Mouse (Mus musculus): ENCODE data around the gene Sema6d. TPM values are rescaled to one million over a fixed set of nuclear protein-coding genes. Genes with fewer than 3 reads are reported as not detected.

Sema6d gene
- polyA plus RNA-seq, 1 experiment from 2014 or later, result 24.1 TPM

GRCm38 (mm10) chr2:124371363-124371762, 281.6 kb downstream of the Sema6d start:
- Histone ChIP-seq H3K4me2 (no peak overlapping the region), H3K27me3 (no peaks in the 10 kb centered on the region), H3K4me3 (no peak overlapping the region), H3K27ac (no peak overlapping the region), H3K9me3 (replicated peaks) (no peaks in the 10 kb centered on the region), H3K9ac (no peak overlapping the region), H3K36me3 (ENCODE audit: poor library complexity, severe bottlenecking) (no peaks in the 10 kb centered on the region), H3K4me1 (no peaks in the 10 kb centered on the region)
- 82% methylated on average over 2 of the region's 2 CpGs for WGBS
- ATAC-seq, result no peak

GRCm38 (mm10) chr2:124385053-124385452, 295.3 kb downstream of the Sema6d start:
- Histone ChIP-seq H3K27ac (no peak overlapping the region), H3K9me3 (replicated peaks) (no peaks in the 10 kb centered on the region), H3K9ac (no peak overlapping the region), H3K4me2 (no peak overlapping the region), H3K36me3 (ENCODE audit: poor library complexity, severe bottlenecking) (no peaks in the 10 kb centered on the region), H3K27me3 (no peaks in the 10 kb centered on the region), H3K4me3 (no peak overlapping the region), H3K4me1 (no peaks in the 10 kb centered on the region)
- ATAC-seq, result no peak
- 84% methylated on average over 1 of the region's 1 CpGs for WGBS

GRCm38 (mm10) chr2:124385722-124386121, 296.0 kb downstream of the Sema6d start:
- no peak for ATAC-seq
- 82% methylated on average over 1 of the region's 1 CpGs for WGBS
- Histone ChIP-seq H3K9me3 (replicated peaks) (no peaks in the 10 kb centered on the region), H3K27ac (no peak overlapping the region), H3K36me3 (ENCODE audit: poor library complexity, severe bottlenecking) (no peaks in the 10 kb centered on the region), H3K4me2 (no peak overlapping the region), H3K4me1 (no peaks in the 10 kb centered on the region), H3K4me3 (no peak overlapping the region), H3K27me3 (no peaks in the 10 kb centered on the region), H3K9ac (no peak overlapping the region)

GRCm38 (mm10) chr2:124388269-124388668, 298.5 kb downstream of the Sema6d start:
- no peaks in the 10 kb centered on the region for H3K36me3 ChIP-seq (ENCODE audit: poor library complexity, severe bottlenecking)
- no peaks in the 10 kb centered on the region for H3K9me3 ChIP-seq (replicated peaks)
- H3K27me3 ChIP-seq, result no peaks in the 10 kb centered on the region
- H3K4me2 ChIP-seq, result no peak overlapping the region
- H3K4me1 ChIP-seq, result no peaks in the 10 kb centered on the region
- no peak for ATAC-seq
- WGBS, result 95% methylated on average over 1 of the region's 1 CpGs
- no peak overlapping the region for H3K9ac ChIP-seq
- no peak overlapping the region for H3K4me3 ChIP-seq
- H3K27ac ChIP-seq, result no peak overlapping the region

GRCm38 (mm10) chr2:124396733-124397132, 307.0 kb downstream of the Sema6d start:
- Histone ChIP-seq H3K4me3 (no peak overlapping the region), H3K36me3 (ENCODE audit: poor library complexity, severe bottlenecking) (no peaks in the 10 kb centered on the region), H3K9ac (no peak overlapping the region), H3K4me2 (no peak overlapping the region), H3K9me3 (replicated peaks) (no peaks in the 10 kb centered on the region), H3K27me3 (no peaks in the 10 kb centered on the region), H3K4me1 (no peaks in the 10 kb centered on the region), H3K27ac (no peak overlapping the region)
- 91% methylated on average over 4 of the region's 4 CpGs for WGBS
- ATAC-seq, result no peak

- H3K27ac ChIP-seq, result no peak overlapping the region
- H3K36me3 ChIP-seq (ENCODE audit: poor library complexity, severe bottlenecking), result no peaks in the 10 kb centered on the region
- no peak for ATAC-seq
- H3K4me2 ChIP-seq, result no peak overlapping the region
- no peak overlapping the region for H3K4me3 ChIP-seq
- no peak overlapping the region for H3K9ac ChIP-seq
- H3K27me3 ChIP-seq, result no peaks in the 10 kb centered on the region
- no peaks in the 10 kb centered on the region for H3K9me3 ChIP-seq (replicated peaks)
- 95% methylated on average over 5 of the region's 5 CpGs for WGBS
- no peaks in the 10 kb centered on the region for H3K4me1 ChIP-seq
Observed at GRCm38 (mm10) chr2:124397304-124397703, 307.5 kb downstream of the Sema6d start.

- Histone ChIP-seq H3K9ac (no peak overlapping the region), H3K9me3 (replicated peaks) (no peaks in the 10 kb centered on the region), H3K4me1 (peaks cover 12% of the 10 kb centered on the region), H3K4me3 (no peak overlapping the region), H3K27me3 (no peaks in the 10 kb centered on the region), H3K36me3 (ENCODE audit: poor library complexity, severe bottlenecking) (no peaks in the 10 kb centered on the region), H3K4me2 (no peak overlapping the region), H3K27ac (no peak overlapping the region)
- ATAC-seq, result no peak
- 97% methylated on average over 2 of the region's 2 CpGs for WGBS
Observed at GRCm38 (mm10) chr2:124399611-124400010, 309.8 kb downstream of the Sema6d start.

- Histone ChIP-seq H3K4me3 (no peak overlapping the region), H3K9ac (no peak overlapping the region), H3K9me3 (replicated peaks) (no peaks in the 10 kb centered on the region), H3K36me3 (ENCODE audit: poor library complexity, severe bottlenecking) (no peaks in the 10 kb centered on the region), H3K27ac (no peak overlapping the region), H3K4me1 (peaks cover 22% of the 10 kb centered on the region), H3K27me3 (no peaks in the 10 kb centered on the region), H3K4me2 (no peak overlapping the region)
- no peak for ATAC-seq
- WGBS, result 71% methylated on average over 6 of the region's 6 CpGs
Observed at GRCm38 (mm10) chr2:124401727-124402380, 312.1 kb downstream of the Sema6d start.

- Histone ChIP-seq H3K9me3 (replicated peaks) (no peaks in the 10 kb centered on the region), H3K4me1 (peaks cover 22% of the 10 kb centered on the region), H3K36me3 (ENCODE audit: poor library complexity, severe bottlenecking) (no peaks in the 10 kb centered on the region), H3K27ac (peak overlapping the region; percentile 88; the same call in 1 of the 2 replicates), H3K4me2 (no peak overlapping the region), H3K27me3 (no peaks in the 10 kb centered on the region), H3K9ac (no peak overlapping the region), H3K4me3 (no peak overlapping the region)
- 84% methylated on average over 8 of the region's 8 CpGs for WGBS
- ATAC-seq, result no peak
Observed at GRCm38 (mm10) chr2:124403571-124403970, 313.8 kb downstream of the Sema6d start.

GRCm38 (mm10) chr2:124403981-124404380, 314.2 kb downstream of the Sema6d start:
- Histone ChIP-seq H3K4me3 (no peak overlapping the region), H3K9me3 (replicated peaks) (no peaks in the 10 kb centered on the region), H3K27ac (peak overlapping the region; percentile 88), H3K27me3 (no peaks in the 10 kb centered on the region), H3K36me3 (ENCODE audit: poor library complexity, severe bottlenecking) (no peaks in the 10 kb centered on the region), H3K4me1 (peaks cover 22% of the 10 kb centered on the region), H3K4me2 (no peak overlapping the region), H3K9ac (no peak overlapping the region)
- 41% methylated on average over 6 of the region's 6 CpGs for WGBS
- ATAC-seq, result 0 out of 2 replicates have a peak, but pooled peaks have one; percentile 22

GRCm38 (mm10) chr2:124404631-124405562, 315.1 kb downstream of the Sema6d start:
- no peak overlapping the region for H3K4me3 ChIP-seq
- H3K36me3 ChIP-seq (ENCODE audit: poor library complexity, severe bottlenecking), result no peaks in the 10 kb centered on the region
- H3K4me2 ChIP-seq, result no peak overlapping the region
- ATAC-seq, result peak; percentile 78
- no peaks in the 10 kb centered on the region for H3K27me3 ChIP-seq
- no peaks in the 10 kb centered on the region for H3K9me3 ChIP-seq (replicated peaks)
- H3K27ac ChIP-seq, result peak overlapping the region; percentile 88
- peaks cover 22% of the 10 kb centered on the region for H3K4me1 ChIP-seq
- H3K9ac ChIP-seq, result no peak overlapping the region
- 71% methylated on average over 6 of the region's 6 CpGs for WGBS

- Histone ChIP-seq H3K4me1 (peaks cover 16% of the 10 kb centered on the region), H3K4me3 (no peak overlapping the region), H3K27ac (no peak overlapping the region), H3K27me3 (no peaks in the 10 kb centered on the region), H3K36me3 (ENCODE audit: poor library complexity, severe bottlenecking) (no peaks in the 10 kb centered on the region), H3K9me3 (replicated peaks) (no peaks in the 10 kb centered on the region), H3K4me2 (no peak overlapping the region), H3K9ac (no peak overlapping the region)
- no peak for ATAC-seq
- WGBS, result 92% methylated on average over 1 of the region's 1 CpGs
Observed at GRCm38 (mm10) chr2:124408956-124409355, 319.2 kb downstream of the Sema6d start.

Data from forebrain, embryonic 13.5 days (tissue).